Mouse (Mus musculus): ENCODE measurements around the gene Celsr2.

The Celsr2 gene

DNA sequence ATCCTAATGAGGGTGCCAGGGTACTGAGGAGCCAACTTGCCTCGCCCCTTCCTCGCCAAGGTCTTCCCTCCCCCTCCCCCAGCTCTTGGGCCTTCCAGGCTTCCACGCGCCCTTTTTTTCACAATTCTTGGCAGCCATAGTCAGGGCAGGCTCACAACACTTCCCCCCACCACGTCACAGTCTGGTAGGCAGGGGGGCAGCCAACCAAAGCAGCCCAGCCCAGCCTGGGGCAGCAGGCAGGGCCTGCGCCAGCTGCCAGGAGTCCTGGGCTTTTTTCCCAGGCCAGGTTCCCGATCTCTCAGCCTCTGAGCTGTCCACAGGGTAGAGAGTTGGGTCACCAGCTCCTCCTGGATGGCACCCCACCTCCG lies 3.6 kb downstream of the Celsr2 start:
- no peak for DNase-seq (ENCODE audit: low spot score in 2 of 2)

DNA sequence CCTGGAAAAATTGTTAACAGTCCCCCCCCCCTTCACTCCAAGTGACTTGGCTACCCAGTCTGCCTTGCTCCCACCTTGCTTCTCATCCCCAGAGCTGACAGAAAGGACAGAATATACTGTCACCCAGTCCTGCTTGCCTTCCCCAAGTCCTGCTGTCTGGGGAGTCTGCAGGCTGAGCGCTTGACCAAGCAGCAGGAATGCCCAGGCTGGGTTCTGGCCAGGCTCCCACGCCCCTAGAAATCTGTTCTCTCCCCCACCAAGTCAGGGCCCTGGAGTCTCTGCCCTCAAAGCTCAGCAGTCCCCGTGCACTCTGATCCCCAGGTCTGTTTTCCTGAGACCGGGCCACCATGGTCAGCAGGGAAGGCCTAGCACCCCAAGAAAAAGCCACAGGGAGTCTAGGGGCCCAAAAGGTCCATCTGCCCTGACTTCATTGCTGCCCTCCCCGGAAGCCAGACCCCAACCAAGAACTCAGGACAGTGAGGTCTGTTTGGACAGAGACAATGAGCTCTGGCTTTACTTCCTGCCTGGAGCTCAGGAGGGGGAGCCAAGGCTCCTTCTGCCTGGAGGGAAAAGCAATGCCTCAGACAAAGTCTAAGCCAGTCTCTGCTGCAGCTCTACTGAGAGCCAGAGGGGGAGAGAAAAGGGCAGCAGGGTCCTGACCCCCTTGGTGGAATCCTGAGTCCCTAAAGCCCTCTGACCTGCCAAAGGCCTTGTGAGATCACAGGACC lies 4.2 kb downstream of the Celsr2 start:
- no peak for DNase-seq (ENCODE audit: low spot score in 2 of 2)

DNA sequence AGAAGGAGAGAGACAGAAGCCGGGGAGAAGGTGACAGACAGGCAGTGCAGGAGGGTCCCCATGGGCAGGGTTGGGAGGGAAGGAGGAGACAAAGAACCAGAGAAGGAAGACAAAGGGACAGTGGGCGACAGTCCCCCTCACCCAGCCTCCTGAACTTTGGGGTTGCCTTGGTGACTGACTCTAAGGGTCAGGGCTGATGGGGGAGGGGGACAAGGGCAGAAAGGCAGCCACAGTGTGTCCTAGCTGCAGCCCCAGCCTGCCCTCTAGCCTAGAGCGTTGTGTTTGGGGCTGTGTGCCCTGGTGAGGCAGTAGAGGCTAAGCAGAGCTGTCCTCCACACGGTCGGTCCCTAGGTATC lies 5.0 kb downstream of the Celsr2 start:
- DNase-seq (ENCODE audit: low spot score in 2 of 2), result no peak

DNA sequence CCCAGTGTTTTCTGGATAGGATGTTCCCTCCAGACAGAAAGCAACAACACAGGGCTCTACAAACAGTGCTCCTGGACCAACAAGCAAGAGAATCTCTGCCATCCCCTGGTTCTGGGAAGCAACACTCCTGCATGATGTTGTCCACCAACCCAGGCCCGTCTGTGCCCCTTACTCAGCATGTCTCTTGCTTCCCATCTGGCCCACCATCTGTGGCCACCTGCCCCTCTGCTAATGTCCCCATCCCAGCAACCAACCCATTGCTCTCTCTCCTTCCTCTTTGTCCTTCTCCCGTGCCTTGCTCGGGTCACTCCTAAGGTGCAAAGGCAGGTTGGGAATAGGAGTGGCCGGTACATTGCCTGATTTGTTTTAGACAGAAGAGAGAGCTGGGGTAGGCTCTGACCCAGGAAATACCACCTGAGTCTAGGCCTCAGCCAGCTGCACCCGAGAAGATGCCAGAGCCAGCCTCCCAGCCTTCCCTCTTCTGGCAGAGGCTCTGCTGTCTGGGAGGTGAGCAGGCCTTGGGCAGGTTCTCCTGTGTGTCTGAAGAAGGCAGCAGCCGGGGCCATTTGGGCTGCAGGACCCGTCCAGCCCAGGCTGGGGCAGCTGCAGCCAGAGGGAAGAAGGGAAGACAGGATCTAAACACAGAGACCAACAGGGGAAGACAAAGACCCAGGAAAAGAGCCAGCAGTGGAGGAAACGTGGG lies 5.5 kb downstream of the Celsr2 start:
- DNase-seq (ENCODE audit: low spot score in 2 of 2), result no peak

DNA sequence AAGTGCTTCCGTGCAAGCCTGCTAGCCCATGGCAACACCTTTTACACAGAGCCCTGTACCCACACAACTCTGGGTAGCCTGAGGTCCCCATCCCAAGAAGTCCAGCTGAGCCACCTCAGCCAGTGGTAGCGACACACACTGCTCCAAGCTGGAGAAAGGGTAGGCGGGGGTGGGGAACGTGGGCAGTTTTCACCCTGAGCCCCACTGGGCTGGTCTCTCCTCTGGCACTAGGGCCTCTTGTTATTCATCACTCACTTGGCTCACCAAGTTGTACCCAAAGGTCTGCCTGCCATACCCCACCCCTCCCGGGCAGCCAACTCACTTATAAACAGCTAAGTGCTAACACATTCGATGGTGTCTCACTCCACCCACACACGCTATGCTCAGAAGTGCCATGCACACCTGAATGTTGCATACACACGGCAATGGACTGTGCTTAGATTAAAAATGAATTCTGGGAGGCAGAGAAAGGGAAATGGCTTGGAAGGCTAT lies 6.8 kb downstream of the Celsr2 start:
- no peak for DNase-seq (ENCODE audit: low spot score in 2 of 2)

DNA sequence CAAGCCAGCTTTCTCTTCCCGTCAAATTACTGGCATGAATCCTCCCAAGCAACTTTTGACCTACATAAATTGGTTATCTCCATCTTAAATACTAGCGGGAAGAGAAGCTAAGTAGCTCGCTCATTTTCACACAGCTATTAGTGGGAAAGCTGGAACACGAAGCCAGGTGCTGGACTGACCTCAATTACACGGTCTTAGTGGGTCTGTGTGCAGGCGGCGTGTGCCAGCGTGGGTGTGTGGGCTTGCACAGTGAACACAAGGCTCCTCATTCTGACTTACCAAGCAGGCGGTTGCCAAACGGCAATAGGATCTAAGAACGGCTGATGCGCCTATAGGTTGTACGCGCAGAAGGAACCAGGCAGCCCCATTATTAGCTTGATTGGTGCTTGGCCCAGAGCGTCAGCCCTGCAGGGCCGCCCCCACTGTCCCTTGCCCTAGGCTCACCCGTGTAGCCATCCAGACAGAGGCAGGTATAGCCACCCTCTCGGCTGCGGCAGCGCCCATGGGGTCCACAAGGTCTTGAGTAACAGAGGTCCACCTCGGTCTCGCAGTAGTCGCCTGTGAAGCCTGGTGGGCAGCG lies 9.0 kb downstream of the Celsr2 start:
- no peak for DNase-seq (ENCODE audit: low spot score in 2 of 2)

DNA sequence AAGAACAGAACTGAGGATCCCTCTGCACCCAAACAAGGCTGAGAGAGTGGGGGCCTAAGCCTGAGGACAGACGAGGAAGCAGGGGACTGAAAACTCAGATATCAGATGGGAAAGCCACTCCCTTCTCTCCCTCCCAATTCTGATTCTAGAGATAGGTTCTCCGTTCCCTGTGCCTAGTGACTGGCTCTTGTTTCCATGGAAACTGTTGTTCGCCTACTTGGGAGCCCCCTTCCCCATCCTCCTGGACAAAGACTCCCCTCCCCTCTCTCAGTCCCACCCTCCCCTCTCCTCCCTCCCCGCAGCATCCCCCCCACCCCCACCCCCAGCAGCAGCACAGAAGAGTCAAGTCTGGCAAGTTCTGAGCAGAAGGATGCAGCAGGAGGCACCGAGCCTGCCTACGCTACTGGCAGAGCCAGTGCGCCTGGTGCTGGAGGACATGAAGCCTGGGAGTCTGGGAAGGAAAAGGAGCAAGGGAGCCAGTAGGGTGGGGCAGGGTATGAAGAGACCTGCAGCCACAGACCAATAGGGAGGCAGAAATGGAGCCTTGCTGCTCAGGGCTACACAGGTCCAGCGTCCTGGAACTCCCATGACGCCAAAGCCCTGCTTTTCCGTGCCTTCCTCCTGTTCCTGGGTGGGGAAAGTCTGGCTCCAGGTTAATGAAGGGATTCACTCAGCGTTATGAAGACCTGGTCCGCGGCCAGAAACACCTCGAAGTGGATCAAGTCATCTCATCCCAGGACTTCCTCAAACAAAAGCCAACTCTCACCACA lies 9.6 kb downstream of the Celsr2 start:
- DNase-seq (ENCODE audit: low spot score in 2 of 2), result no peak

DNA sequence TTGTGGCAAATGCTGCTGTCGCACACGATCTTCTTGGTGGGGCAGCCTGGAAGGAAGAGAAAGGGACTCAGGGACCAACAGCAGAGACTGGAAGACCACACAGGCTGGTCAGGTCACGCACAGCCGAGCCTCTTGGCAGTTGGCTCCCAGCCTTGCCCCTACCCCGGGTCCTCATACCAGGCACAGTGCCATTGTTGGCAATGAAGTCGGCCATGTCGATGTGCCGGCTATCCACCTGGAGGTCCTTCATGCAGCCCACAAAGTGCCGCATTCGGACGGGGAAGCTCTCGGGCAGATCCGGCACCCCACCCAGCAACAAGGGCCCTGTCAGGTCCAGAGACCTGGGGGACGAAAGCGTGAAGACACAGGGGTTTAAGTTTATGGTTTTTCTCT lies 12.8 kb downstream of the Celsr2 start:
- DNase-seq (ENCODE audit: low spot score in 2 of 2), result no peak

DNA sequence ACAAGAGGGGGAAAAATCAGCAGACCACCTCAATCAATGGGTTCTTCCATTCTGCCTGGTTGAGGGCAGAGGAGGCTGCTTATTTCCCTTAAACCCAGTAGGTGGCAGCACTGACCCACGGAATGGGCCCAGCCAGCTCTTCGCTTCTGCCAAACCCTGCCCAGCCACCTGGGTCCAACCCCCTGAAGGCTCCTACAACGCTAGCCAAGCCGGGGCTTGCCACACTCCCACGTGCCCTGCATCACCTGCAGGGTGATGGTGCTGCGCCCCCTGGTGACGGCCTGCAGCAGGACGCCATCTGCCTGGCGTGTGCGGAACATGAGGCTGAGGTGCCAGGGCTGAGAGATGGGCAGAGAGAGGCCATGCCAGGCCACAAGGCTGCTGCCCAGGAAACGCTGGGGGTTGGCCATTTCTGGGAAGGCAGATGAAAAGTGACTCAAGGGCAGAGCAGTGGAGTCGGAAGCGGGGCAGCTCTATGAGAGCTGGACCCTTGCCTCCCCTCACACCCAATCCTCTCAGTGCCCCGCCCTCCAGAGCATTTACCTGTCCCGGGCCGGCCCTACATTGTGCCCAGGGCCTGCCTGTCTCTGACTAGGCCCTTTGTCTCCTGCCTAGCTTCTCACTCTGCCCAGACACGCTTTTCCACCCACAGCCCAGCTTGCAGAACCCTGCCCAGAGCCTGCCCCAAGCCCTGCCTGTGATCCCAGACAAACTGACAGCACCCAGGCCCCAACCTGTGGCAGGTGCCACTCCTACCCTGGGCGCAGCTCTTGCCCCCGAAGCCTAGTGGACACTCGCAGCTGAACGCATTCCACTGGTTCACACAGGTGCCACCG lies 13.4 kb downstream of the Celsr2 start:
- peak; percentile 92 for DNase-seq (ENCODE audit: low spot score in 2 of 2)

DNA sequence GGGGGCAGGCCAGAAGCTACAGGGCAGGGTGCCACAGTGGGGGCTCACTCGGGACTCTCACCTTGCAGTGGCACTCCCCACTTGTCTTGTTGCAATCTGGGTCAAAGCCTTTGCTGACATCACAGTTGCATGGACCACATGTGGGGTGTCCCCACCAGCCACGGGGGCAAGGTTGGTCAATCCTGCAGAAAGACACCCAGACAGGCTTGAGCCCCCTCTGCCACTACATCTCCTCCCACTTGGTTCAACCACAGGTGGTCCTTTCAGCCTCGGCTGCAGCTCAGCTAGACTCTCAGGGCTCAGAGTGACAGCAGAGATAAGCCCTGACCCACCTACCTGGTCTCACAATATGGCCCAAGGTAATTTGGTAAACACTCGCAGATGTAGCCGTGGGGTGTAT lies 14.9 kb downstream of the Celsr2 start:
- DNase-seq (ENCODE audit: low spot score in 2 of 2), result no peak

DNA sequence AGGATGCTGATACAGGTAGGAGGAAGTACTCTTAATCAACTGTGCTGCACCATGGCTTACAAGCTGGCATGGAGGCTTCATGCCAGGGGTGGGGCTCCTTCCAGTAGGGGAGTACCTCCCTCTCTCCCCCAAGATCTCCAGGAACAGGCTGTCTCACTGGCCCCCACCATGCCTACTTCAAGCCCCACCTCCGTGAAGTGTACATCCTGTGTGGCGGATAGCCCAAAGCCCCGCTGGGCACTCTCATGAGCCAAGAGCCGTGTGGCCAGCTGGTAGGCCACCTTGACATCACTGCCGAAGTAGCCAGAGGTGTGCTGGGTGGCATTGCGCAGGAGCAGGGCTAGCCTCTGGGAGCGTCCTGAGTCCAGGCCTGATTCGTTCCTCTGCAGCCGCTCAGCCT lies 17.1 kb downstream of the Celsr2 start:
- DNase-seq (ENCODE audit: low spot score in 2 of 2), result no peak

DNA sequence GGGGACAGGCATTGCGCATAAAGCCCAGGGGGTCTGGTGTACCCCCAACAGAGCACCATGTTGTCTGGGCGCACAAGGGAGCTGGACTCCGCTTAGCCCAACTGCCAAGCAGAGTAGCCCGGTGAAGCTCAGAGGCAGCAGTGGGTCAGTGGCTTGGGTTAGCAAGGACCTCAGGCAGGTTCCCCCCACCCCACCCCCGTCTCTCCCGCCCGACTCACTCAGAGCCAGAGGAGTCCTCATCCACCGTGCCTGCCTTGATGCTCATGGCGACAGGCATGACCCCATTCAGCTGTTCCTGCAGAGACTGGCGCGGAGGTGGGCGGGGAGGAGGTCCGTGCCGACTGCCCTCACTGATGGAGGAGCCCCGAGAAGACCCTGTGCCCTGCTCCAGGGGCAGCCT lies 22.6 kb downstream of the Celsr2 start:
- no peak for DNase-seq (ENCODE audit: low spot score in 2 of 2)

DNA sequence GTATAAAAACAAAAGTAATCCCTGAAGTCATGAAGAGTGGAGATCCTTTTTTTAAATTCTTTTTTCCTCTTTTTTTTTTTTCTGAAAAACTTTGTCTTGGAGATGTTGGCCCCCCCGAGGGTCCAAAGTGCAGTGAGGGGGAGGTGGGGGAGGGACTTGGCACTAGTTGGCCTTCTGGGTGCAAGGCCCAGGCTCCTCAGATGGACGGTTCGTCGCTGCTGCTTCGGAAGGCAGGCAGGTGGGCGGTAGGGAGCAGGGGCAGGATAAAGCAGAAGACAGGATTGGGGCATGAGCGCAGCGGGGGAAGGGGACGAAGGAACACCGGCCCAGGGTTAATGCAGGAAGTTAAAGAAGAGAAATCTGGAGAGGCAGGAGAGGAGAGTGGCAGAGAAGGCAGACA lies 23.1 kb downstream of the Celsr2 start:
- no peak for DNase-seq (ENCODE audit: low spot score in 2 of 2)

DNA sequence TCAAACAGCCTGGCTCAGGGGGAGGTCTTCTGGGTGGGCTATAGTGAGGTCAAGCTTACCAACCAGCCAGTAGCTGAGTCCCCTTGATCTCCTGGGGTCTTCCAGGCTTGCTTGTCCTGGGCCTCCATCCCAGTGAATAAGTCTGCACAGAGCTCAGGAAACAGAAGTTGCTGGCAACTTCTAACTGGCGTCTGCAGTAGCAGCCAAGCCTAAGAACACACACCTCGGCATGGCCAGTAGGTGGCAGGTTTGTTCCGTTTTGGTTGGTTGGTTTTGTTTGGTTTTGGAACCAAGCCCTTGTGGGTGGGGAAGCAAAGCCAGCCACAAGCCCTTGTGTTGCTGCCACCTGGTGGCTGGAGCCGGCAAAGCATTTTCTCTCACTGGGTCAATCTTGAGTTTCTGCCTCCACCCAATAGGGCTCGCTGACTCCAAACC lies 26.2 kb downstream of the Celsr2 start:
- DNase-seq (ENCODE audit: low spot score in 2 of 2), result peak; percentile 90 to 92

DNA sequence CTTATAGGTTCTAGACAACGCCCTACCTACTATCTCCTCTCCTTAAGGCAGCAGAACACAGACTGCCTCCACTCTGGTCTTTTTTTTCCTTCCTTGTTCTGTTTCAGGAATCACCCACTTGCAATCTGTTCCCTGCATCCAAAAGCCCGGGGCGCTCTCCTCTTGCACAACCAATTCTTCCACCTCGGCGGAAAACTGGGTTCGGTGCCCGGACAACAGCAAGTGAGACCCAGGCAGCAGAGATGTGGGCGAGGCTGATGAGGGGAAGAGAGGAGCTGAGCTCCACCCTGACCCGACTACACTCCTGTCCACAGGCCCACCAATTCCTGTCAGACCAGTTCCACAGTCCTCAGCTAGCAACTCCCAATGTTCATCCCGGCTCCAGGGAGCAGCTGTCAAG lies 29.2 kb downstream of the Celsr2 start:
- DNase-seq (ENCODE audit: low spot score in 2 of 2), result no peak

DNA sequence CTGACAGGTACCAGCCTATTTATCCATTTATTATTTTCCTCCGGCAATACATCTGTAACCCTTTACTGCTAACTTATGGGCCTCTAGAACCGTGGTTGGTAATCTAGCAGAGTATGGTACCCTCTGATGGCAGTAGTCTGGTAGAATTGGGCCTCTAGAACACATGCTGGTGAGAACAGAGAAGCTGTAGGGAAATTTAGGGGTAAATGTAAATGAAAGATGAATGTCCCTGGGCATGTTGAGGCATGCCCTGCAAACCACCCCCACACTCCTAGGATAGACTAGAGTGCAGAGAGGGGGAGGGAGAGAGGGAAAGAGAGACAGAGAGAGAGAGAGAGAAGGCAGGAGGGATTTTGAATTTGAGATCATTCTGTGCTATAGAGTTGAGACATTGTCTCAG lies 30.9 kb downstream of the Celsr2 start:
- DNase-seq (ENCODE audit: low spot score in 2 of 2), result no peak

DNA sequence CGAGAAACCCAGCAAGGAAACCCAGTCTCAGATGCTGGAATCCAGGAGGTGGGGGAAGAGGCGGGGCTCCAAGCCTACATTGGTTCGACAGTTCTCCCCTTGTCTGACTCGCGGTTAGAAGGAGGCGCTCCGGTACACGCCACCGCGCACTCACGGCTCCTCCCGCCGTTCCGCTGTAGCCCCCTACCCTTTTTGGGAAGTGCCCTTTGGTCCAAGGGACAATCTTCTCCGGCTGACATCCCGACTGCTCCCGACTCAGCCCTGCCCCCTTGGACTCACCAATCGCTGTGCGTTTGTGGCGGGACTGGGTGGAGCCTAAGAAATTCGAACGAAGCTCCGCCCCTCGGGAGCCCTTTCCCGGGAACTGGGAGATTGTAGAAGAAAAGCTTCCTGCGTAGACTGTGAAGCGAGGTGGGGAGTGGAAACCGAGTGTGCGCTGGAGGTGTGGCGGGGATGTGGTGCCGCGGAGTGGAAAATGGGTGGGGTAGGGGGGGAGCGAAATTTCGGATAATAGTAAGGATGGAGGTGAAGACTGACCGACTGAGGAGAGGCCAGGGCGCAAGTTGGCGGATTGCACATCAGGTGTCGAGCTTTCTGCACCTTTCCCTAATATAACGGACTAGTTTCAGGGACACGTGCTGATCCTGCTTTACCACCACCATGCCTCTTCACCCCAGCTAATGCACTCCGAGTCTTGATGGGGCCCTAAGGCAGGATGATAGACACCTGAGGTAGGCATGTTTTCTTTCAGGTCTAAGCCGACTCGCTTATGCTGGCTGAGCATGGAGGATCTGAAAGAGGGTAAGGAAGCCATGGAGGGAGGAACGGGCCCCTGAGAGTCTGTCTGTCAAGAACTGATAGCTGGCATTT lies 31.6 kb downstream of the Celsr2 start, which contains the start of gene Psrc1:
Gene Psrc1, plus strand, starts transcription at position 355 of the 870 bp plus-strand sequence.
- peak; percentile 72 to 82 for DNase-seq (ENCODE audit: low spot score in 2 of 2)

DNA sequence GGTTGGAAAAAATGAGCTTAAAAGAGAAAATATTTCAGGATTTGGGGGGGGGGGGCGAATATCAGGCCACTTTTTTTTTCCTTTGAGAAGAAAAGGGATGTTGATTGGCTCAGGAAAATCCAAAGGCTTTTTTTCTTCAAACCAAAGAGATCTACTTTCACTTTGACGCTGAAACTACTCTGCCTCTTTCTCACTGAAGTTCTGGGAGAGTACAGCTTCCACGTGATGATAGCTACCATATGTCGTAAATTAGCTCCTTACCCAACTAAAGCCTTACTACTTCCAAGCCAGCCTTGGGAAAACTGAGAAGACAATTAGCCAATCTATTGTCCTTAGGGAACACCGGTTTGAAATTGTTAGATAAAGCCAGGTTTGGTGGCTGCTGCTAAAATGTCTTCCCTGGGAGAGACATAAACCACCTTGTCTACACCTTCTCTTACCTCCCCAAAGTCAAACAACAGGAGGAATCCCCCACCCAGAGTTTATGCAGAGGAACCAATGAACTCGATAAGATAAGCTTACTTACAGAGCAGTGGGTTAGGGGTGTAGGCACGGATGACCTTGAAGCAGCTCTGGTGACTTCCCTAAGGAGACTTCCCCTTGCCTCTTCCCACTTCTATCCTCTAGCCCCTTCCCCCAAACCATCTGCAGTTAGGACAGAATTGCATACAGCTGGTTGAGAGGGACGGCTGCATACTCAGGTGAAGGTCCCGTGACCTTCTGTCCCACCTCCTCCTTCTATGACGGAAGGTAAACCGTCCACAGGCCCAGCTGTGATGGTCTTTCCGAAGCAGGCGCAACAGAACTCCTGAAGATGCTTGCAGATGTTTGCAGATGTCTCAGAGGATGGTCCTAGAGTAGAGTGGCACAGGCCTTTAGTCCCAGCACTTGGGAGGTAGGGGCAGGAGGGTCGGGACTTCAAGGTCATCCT lies 33.1 kb downstream of the Celsr2 start:
- DNase-seq (ENCODE audit: low spot score in 2 of 2), result no peak

DNA sequence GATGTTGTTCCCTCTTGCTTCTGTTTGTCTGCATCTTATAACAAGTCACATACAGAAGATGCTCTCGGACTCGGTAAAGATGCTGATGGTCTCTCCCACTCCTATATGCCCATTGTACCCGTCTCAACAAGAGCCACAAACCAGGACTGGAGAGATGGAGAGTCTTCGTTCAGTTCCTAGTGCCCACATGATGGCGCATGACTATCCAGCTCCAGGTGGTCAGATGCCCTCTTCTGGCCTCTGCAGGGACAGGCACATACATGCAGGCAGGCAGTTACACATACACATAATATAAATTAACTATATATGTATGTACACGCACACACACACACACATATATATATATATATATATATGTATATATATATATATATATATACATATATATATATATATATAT lies 34.7 kb downstream of the Celsr2 start:
- no peak for DNase-seq (ENCODE audit: low spot score in 2 of 2)

All from spleen, postnatal 36 days (tissue).